8 mouse cellular contexts compared by ENCODE assay signal in genomic region chr8:79638001-79638706, GRCm38 (mm10). TPM values are rescaled to one million over a fixed set of nuclear protein-coding genes. Genes with fewer than 3 reads are reported as not detected.
A peak's percentile ranks its signal among the peaks of the same experiment; 100 is the strongest.
DNase-seq lines count a peak whose midpoint lies in the region; ATAC-seq and TF ChIP-seq lines count a peak whose summit lies in the region.

No protein-coding gene starts in this region.

- H3K36me3 ChIP-seq in testis, adult 2 months (ENCODE audit: control insufficient read depth, insufficient read depth, low read length) = no peaks in the 10 kb centered on the region
- no peaks in the 10 kb centered on the region for H3K36me3 ChIP-seq in hindbrain, embryonic 13.5 days
- no peaks in the 10 kb centered on the region for H3K36me3 ChIP-seq in liver, embryonic 16.5 days (ENCODE audit: control insufficient read depth, insufficient read depth)

- H3K9me3 ChIP-seq in hindbrain, embryonic 13.5 days = no peaks in the 10 kb centered on the region
- no peaks in the 10 kb centered on the region for H3K9me3 ChIP-seq in liver, embryonic 16.5 days (replicated peaks; ENCODE audit: control insufficient read depth, low read length)

- H3K4me2 ChIP-seq in hindbrain, embryonic 13.5 days = peak overlapping the region; percentile 72
- peak overlapping the region; percentile 78 for H3K4me2 ChIP-seq in liver, embryonic 16.5 days (ENCODE audit: low read depth, low read length)

- peak overlapping the region; percentile 91 for H3K9ac ChIP-seq in hindbrain, embryonic 13.5 days
- H3K9ac ChIP-seq in liver, embryonic 16.5 days (ENCODE audit: low read depth, low read length) = peak overlapping the region; percentile 77

- peaks cover 2% of the 10 kb centered on the region; the same call in 1 of the 2 replicates for H3K4me1 ChIP-seq in testis, adult 2 months (ENCODE audit: control insufficient read depth, insufficient read depth, low read length)
- H3K4me1 ChIP-seq in hindbrain, embryonic 13.5 days (replicated peaks) = peaks cover 24% of the 10 kb centered on the region
- H3K4me1 ChIP-seq in liver, embryonic 16.5 days (ENCODE audit: control insufficient read depth, low read depth, low read length) = peaks cover 21% of the 10 kb centered on the region

- ATAC-seq in hindbrain, embryonic 13.5 days (ENCODE audit: low FRiP score) = no peak
- ATAC-seq in liver, embryonic 16.5 days (ENCODE audit: low read depth) = no peak

- H3K4me3 ChIP-seq in testis, adult 2 months (ENCODE audit: control insufficient read depth, low read depth, low read length) = peak overlapping the region; percentile 97
- H3K4me3 ChIP-seq in hindbrain, embryonic 13.5 days = peak overlapping the region; percentile 92
- peak overlapping the region; percentile 93 for H3K4me3 ChIP-seq in liver, embryonic 16.5 days (ENCODE audit: low read depth, low read length)

- H3K27me3 ChIP-seq in testis, adult 2 months (ENCODE audit: control insufficient read depth, insufficient read depth, low read length) = no peaks in the 10 kb centered on the region
- H3K27me3 ChIP-seq in hindbrain, embryonic 13.5 days = no peaks in the 10 kb centered on the region
- no peaks in the 10 kb centered on the region for H3K27me3 ChIP-seq in liver, embryonic 16.5 days (ENCODE audit: control insufficient read depth, insufficient read depth, low read depth, low read length)

- no peak for TF ChIP-seq POLR2A in testis, adult 2 months (IDR thresholded peaks at IDR 0.05; ENCODE audit: control insufficient read depth, low read depth, low read length)

- H3K27ac ChIP-seq in testis, adult 2 months (ENCODE audit: control insufficient read depth, insufficient read depth, low read depth, low read length) = peak overlapping the region; percentile 98; the same call in 1 of the 2 replicates
- H3K27ac ChIP-seq in hindbrain, embryonic 13.5 days = peak overlapping the region; percentile 98
- H3K27ac ChIP-seq in liver, embryonic 16.5 days (ENCODE audit: low read length) = peak overlapping the region; percentile 97

- DNase-seq in embryo, embryonic 10 days (ENCODE audit: low spot score) = peak; percentile 4
- DNase-seq in embryo, embryonic 9.5 days (ENCODE audit: extremely low spot score) = no peak
- no peak for DNase-seq in testis, postnatal 14 days (ENCODE audit: low spot score)
- DNase-seq in ovary, postnatal 14 days (ENCODE audit: low spot score) = no peak
- no peak for DNase-seq in urinary bladder, postnatal 4 days (ENCODE audit: low spot score in 2 of 2)

- no peak for TF ChIP-seq CTCF in testis, adult 2 months (IDR thresholded peaks at IDR 0.05; ENCODE audit: control insufficient read depth, insufficient read depth, insufficient replicate concordance, low read depth, low read length)

- 8% methylated on average over 11 of the region's 11 CpGs for WGBS in hindbrain, embryonic 13.5 days
- WGBS in liver, embryonic 16.5 days (ENCODE audit: insufficient replicate concordance) = 5% methylated on average over 11 of the region's 11 CpGs

RNA-seq across cellular contexts. Expression of gene Otud4, which starts 1.3 kb away (rescaled TPM):
- polyA plus RNA-seq in testis, adult 2 months (2012; rRNA removed) = 84.6 and 92.0 TPM in 2 replicates
- 10.3 and 10.6 TPM in 2 replicates for polyA plus RNA-seq in hindbrain, embryonic 13.5 days (2015; fragmentation: Nextera tagmentation; extraction: Ambion mirVana)
- 5.4 and 5.6 TPM in 2 replicates for polyA plus RNA-seq in liver, embryonic 16.5 days (2015; fragmentation: Nextera tagmentation; extraction: Ambion mirVana)
